Mouse (Mus musculus) ovary, adult 2 months (tissue): ENCODE results near the gene Actg2. TPM values are rescaled to one million over a fixed set of nuclear protein-coding genes. Genes with fewer than 3 reads are reported as not detected.

ENCODE experiments used
- polyA plus RNA-seq: library from polyadenylated mRNA; depleted of rRNA; stranded (reverse); fragments of >200 nt; gene quantifications from 2 replicates; pipeline ENCODE4 v1.2.3, GENCODE M21; 2012; rRNA removed

The Actg2 gene
- polyA plus RNA-seq = 499 and 574 TPM in 2 replicates

GRCm38 (mm10) chr6:83536028-83536794 is at the start of gene Actg2:
Gene Actg2 (minus strand): TSS chr6:83536265.

GRCm38 (mm10) chr6:83572671-83573070 is 36.6 kb upstream of the Actg2 start, which contains the start of gene Stambp:
Gene Stambp (minus strand): TSS chr6:83572729.

GRCm38 (mm10) chr6:83506258-83507167 is 29.6 kb downstream of the Actg2 start, which contains the start of gene Dguok:
Gene Dguok (minus strand): TSS chr6:83506969.

Other genes starting within 250 kb of the Actg2 start
- 6.3 and 8.8 TPM in 2 replicates for gene Mthfd2, start 210.4 kb downstream of the Actg2 start, polyA plus RNA-seq
- 20.7 and 74.5 TPM in 2 replicates for gene Mob1a, start 210.2 kb downstream of the Actg2 start, polyA plus RNA-seq
- 5.5 and 9.7 TPM in 2 replicates for gene Bola3, start 187.1 kb downstream of the Actg2 start, polyA plus RNA-seq
- 12.4 and 13.2 TPM in 2 replicates for gene Tet3, start 77.2 kb downstream of the Actg2 start, polyA plus RNA-seq
- 57.3 and 60.1 TPM in 2 replicates for gene Dguok, start 29.3 kb downstream of the Actg2 start, polyA plus RNA-seq
- gene Stambp, start 36.5 kb upstream of the Actg2 start, polyA plus RNA-seq = 10.4 and 14.2 TPM in 2 replicates
- not detected in 2 replicates for gene Clec4f, start 119.9 kb upstream of the Actg2 start, polyA plus RNA-seq
- not detected in 2 replicates for gene Cd207, start 141.6 kb upstream of the Actg2 start, polyA plus RNA-seq
- not detected in 2 replicates for gene Vax2, start 175.0 kb upstream of the Actg2 start, polyA plus RNA-seq
- 2.4 and 3.4 TPM in 2 replicates for gene Atp6v1b1, start 206.7 kb upstream of the Actg2 start, polyA plus RNA-seq
- not detected in 2 replicates for gene Ankrd53, start 226.4 kb upstream of the Actg2 start, polyA plus RNA-seq
- gene Tex261, start 239.5 kb upstream of the Actg2 start, polyA plus RNA-seq = 130 and 137 TPM in 2 replicates